Mouse (Mus musculus) large intestine, adult 2 months (tissue): ENCODE data around the gene Hist1h2bj. TPM values are rescaled to one million over a fixed set of nuclear protein-coding genes. Genes with fewer than 3 reads are reported as not detected.
"Not testable (repeated sequence)": the region's sequence is repeated elsewhere in the genome, so short reads cannot be mapped to it uniquely, and the experiment has no call there.

Experiments used
- DNase-seq: peaks from one replicate; pipeline ENCODE4 v3.0.0-alpha.2; 2012; ENCODE audit warnings: low read depth, low spot score
- WGBS: fragments of 180-500 bp; shearing (Covaris S2); methylation state at CpG from one replicate; pipeline ENCODE4 v1.1.7; 2018; 5-methylcytosine and 5-hydroxymethylcytosine counted together
- polyA plus RNA-seq: library from polyadenylated mRNA; depleted of rRNA; stranded (reverse); fragments of >200 nt; gene quantifications from 2 replicates; pipeline ENCODE4 v1.2.3, GENCODE M21; 2012; rRNA removed

The Hist1h2bj gene
- polyA plus RNA-seq, result 19.3 and 26.1 TPM in 2 replicates

DNA sequence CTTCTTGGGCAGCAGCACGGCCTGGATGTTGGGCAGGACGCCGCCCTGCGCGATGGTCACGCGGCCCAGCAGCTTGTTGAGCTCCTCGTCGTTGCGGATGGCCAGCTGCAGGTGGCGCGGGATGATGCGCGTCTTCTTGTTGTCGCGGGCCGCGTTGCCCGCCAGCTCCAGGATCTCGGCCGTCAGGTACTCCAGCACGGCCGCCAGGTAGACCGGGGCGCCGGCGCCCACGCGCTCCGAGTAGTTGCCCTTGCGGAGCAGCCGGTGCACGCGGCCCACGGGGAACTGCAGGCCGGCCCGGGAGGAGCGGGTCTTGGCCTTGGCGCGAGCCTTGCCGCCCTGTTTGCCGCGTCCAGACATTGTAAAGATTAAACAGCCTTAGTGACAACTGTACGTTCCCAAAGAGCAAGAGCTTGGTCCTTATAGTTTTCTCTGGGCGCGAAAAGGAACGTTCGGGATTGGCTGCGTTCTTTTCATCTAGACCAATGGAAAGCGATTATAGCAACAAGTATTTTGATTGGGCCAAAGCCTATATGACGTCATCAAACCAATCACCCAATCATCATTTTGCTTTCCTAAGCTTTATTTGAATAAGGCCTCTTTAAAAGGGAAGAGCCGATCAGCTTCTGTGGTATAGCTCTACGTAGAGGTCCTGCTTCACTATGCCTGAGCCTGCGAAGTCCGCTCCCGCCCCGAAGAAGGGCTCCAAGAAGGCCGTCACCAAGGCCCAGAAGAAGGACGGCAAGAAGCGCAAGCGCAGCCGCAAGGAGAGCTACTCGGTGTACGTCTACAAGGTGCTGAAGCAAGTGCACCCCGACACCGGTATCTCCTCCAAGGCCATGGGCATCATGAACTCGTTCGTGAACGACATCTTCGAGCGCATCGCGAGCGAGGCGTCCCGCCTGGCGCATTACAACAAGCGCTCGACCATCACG lies at the start of gene Hist1h2bj, which contains the start of gene Hist1h2ag:
Gene Hist1h2bj, plus strand, starts transcription at position 647 of the 935 bp plus-strand sequence.
Gene Hist1h2ag, minus strand, starts transcription at position 377 of the 935 bp plus-strand sequence.
- under 1% methylated on average over 52 of the region's 80 CpGs for WGBS
- not testable (repeated sequence) for DNase-seq

- no peak for DNase-seq
- WGBS, result 9% methylated on average over 22 of the region's 22 CpGs
Observed at GRCm38 (mm10) chr13:21993957-21994738, 48.9 kb upstream of the Hist1h2bj start.

DNA sequence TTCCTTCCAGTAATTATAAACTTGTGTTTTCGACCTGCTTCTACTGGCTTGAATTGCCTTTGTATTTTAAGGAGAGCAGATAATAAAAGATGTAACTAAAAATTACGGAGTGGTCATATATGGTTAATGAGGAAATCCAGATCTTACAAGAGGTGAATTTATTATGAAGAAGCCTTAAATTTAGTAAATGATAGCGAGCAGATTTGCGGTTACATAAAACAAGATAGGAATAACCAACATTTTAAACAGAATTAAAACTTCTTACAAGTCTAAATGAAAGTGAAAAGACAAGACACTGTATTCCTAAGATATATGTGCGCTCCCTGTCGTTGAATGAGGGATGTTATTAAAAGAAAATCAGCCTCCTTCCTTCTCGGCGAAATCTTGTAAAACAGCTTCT lies 48.1 kb upstream of the Hist1h2bj start:
- WGBS, result 8% methylated on average over 8 of the region's 8 CpGs
- DNase-seq, result no peak

DNA sequence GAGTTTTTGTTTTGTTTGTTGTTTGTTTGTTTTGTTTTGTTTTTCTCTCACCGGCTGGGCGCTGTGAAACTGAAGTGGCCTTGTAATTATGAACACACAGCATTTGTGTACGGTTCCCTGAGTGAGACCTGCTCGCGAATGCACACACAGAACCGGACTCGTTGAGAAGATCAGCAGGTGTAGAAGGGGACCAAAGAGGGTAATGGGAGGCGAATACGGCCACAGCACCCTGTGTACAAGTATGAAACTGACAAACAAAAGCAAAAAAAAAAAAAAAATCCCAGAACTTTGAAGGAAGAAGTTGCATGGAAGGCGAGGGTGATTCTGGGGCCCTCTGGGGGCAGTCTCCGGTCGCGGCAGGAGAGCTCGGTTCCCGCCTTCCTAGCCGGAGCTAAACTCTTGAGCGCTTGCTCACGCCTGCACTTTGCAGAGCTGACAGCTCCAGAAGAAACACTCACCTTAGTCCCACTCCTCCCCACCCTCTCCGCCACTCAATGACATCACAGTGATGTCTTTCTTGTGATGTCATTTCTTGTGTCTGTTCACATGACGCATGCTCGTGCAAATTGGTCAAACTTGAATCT lies 47.6 kb upstream of the Hist1h2bj start:
- WGBS, result 3% methylated on average over 21 of the region's 21 CpGs
- no peak for DNase-seq

DNA sequence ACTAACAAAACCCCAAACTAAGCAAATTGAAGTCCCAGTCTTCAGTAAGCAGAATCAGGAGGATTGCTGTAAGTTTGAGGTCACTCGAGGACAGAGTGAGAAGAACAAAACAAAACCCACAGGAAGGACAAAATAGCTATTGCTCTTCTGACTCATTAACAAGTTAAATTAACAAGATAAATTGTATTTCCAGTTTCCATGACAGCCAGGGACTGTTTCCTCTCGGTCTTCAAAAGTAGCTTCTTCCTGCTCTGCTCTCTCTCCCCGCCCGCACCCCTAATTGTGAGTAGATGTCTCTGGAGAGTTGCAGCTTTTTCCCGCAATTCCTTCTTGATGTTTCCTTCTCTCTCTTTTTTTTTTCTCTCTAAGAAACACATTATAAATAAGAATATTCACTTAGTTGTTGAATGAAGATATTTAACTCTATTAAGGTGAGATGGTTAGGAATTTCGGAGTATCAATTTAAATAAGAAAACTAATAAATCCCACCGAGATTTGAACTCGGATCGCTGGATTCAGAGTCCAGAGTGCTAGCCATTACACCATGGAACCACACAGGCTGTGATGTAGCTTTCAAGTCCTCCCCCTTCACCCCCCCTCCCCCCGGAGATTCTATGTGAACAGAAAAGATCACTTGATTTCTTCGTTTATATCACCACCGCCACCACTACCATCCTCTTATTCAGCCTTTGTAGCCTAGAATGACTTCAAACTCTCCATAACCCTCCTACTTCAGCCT lies 46.7 kb upstream of the Hist1h2bj start:
- WGBS, result 8% methylated on average over 12 of the region's 12 CpGs
- DNase-seq, result no peak

DNA sequence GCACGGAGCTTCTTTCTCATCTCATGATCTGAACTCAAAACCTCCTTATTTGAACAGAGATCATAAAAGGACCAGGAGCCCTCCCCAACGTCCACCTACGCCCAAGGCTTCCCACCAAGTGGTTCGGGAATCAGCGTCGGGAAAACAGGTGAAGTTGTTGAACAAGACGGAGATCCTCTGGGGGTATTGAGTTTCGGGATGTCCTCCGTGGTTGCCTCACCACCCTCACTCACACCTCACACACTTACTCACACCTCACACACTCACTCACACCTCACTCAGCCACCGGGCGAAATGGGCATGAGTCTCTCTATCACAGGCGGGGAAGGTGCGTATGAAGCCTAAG lies 46.2 kb upstream of the Hist1h2bj start:
- WGBS, result 8% methylated on average over 13 of the region's 13 CpGs
- DNase-seq, result no peak

- DNase-seq, result no peak
- WGBS, result 11% methylated on average over 21 of the region's 21 CpGs
Observed at GRCm38 (mm10) chr13:21997201-21997820, 45.7 kb upstream of the Hist1h2bj start.

- no peak for DNase-seq
- WGBS, result 17% methylated on average over 4 of the region's 4 CpGs
Observed at GRCm38 (mm10) chr13:21997821-21998220, 45.2 kb upstream of the Hist1h2bj start.

DNA sequence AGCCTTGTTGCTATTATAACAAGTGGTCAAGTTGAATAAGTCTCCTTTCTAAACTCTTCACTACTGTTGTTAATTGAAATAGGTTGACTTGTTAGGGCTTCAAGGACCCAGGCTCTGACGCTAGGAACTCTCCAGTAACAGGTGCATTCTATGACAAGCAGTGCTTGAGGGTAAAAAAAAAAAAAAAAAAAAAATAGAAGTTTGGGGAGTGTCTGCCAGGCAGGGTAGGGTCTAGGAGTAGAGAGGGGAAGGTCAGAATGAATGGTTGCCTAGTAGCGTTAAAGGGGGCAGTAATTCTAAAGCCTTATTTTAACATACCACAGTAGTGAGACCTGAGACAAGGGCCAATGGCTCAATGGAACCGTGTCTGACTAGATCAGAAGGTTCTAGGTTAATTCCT lies 44.6 kb upstream of the Hist1h2bj start:
- WGBS, result 40% methylated on average over 3 of the region's 3 CpGs
- DNase-seq, result no peak

GRCm38 (mm10) chr13:21999147-21999546 lies 43.9 kb upstream of the Hist1h2bj start:
- 52% methylated on average over 4 of the region's 4 CpGs for WGBS
- DNase-seq, result no peak

DNA sequence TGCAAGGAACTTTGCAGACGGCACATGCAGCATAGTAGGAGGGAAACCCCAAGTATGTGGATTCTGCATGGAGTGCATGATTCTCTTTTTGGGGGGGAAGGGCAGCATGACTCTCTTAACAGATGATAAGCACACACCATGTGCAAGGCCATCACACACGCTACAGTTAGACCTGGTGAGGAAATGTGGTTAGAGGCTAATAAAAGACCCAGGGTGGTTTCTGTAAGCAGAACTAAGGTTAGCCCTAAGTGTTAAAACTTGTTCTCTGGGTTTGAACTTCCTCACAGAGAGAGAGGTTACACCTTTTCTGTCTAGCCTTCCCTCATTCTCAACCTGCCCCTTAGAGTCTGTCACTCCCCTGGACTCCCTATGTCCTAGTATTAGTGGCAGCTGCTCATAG lies 41.7 kb upstream of the Hist1h2bj start:
- WGBS, result 64% methylated on average over 2 of the region's 2 CpGs
- no peak for DNase-seq

DNA sequence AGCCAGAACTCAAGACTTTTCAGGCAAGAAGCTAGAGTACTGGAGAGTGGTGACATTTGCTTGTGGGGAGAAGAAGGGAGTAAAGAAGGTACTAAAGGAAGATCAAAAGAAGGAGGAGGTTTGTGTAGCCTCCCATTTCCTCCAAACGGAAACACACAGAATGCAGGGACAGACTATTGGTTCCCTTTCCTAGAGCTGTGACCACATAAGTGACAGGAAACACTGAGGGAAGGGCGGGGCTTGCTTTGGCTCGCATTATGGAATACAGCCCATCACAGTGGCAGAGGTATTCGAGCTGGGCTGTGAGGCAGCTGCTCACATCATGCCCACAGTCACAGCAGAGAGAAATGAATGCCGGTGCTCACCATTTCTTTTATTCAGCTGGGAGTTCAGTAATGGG lies 41.2 kb upstream of the Hist1h2bj start:
- DNase-seq, result no peak

GRCm38 (mm10) chr13:22005605-22006333 lies 37.2 kb upstream of the Hist1h2bj start:
- under 1% methylated on average over 45 of the region's 45 CpGs for WGBS
- no peak for DNase-seq

More for the DNA sequence above, 41.2 kb upstream of the Hist1h2bj start:
- WGBS, result 25% methylated on average over 5 of the region's 5 CpGs

DNA sequence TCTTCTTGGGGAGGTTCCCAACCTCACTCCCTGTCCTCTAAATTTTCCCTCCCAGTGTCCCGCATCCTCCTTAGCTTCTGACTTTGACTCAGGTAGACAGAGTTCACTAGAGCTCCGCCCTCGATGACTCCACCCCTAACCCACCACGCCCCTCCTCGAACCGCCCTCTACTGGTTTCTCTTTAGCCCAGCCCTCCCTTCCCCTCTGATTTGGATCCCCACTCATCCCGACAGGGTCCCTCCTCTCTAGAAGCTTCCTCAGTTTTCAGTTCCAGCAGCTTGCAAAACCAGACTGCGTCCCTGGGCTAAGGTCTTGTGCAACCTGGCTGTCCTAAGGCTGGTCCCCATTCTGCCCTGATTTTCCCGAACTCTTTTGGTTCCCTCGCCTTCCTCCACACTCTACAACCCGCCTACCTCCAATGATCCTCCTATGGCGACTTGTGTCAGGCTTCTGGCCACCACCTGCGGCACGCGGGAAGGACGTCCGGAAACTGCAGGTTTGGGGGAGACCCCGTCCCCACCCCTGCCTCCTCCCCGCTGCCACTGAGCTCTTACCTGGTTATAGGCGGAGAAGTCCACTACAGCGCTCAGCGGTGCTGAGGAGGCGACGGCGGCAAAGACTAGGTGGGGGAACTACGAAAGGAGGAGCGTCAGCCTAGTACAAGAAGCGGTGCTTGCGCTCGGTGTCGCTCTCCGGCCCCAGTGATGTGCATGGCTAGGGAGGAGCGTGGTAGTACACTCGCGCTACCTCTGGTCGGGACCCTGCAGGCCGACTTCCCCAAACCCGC lies 36.5 kb upstream of the Hist1h2bj start:
- 1% methylated on average over 37 of the region's 38 CpGs for WGBS
- DNase-seq, result no peak

DNA sequence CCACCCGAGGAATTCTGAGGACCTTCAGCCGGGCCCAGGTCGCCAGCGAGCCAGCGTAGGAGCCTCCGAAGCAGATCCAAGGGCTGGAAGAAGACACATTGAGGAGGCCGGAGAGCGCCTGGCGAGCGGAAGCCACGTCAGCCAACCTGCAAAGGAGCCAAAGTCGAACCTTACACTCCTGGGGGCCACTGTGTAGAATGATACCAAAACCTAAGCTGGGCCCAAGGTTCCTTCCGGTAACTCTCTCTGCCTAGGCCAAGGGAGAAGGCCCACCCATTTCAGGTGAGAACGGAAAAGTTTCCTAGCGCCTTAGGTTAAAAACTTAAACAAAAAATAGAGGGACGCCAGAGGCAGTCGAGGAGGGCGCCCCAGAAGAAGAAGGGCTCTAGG lies 35.9 kb upstream of the Hist1h2bj start:
- DNase-seq, result no peak

GRCm38 (mm10) chr13:22007872-22008271 lies 35.1 kb upstream of the Hist1h2bj start:
- DNase-seq, result no peak
- WGBS, result 68% methylated on average over 7 of the region's 7 CpGs

More for the DNA sequence above, 35.9 kb upstream of the Hist1h2bj start:
- 13% methylated on average over 18 of the region's 18 CpGs for WGBS

- no peak for DNase-seq
- WGBS, result 85% methylated on average over 3 of the region's 3 CpGs
Observed at GRCm38 (mm10) chr13:22008707-22009106, 34.3 kb upstream of the Hist1h2bj start.

- no peak for DNase-seq
- 48% methylated on average over 7 of the region's 7 CpGs for WGBS
Observed at GRCm38 (mm10) chr13:22009642-22010041, 33.4 kb upstream of the Hist1h2bj start, which contains the start of gene Prss16. Prss16 (minus strand) TSS chr13:22009742.
